17 mouse cellular contexts compared by ENCODE assay signal in genomic region chr19:26734704-26735109, GRCm38 (mm10).
A peak's percentile ranks its signal among the peaks of the same experiment; 100 is the strongest.
DNase-seq lines count a peak whose midpoint lies in the region; ATAC-seq and TF ChIP-seq lines count a peak whose summit lies in the region.
"Had no signal": no experiment of that assay in that cellular context is flagged by ENCODE, and none has a peak within 500 bp of the region (broad histone marks: within the 10 kb centered on the region; RNA-seq: fewer than 3 reads in every experiment).

No protein-coding gene starts in this region.

- H3K27me3 ChIP-seq in neural tube, embryonic 11.5 days (ENCODE audit: control insufficient read depth, insufficient read depth, low read length) = no peaks in the 10 kb centered on the region
- H3K27me3 ChIP-seq in hindbrain, embryonic 14.5 days (ENCODE audit: control insufficient read depth, insufficient read depth, low read length) = no peaks in the 10 kb centered on the region
- no peaks in the 10 kb centered on the region for H3K27me3 ChIP-seq in midbrain, embryonic 15.5 days (replicated peaks)
- H3K27me3 ChIP-seq: embryonic facial prominence, embryonic 15.5 days; kidney, embryonic 15.5 days had no signal

- TF ChIP-seq POLR2A in lung, adult 2 months (IDR thresholded peaks at IDR 0.05; ENCODE audit: borderline replicate concordance, extremely low read depth, low read depth, low read length) = no peak

- no peak overlapping the region for H3K9ac ChIP-seq in neural tube, embryonic 11.5 days (ENCODE audit: low read length)
- no peak overlapping the region for H3K9ac ChIP-seq in hindbrain, embryonic 14.5 days
- H3K9ac ChIP-seq in midbrain, embryonic 15.5 days = no peak overlapping the region
- H3K9ac ChIP-seq: embryonic facial prominence, embryonic 15.5 days; kidney, embryonic 15.5 days had no signal

- H3K9me3 ChIP-seq in neural tube, embryonic 11.5 days (ENCODE audit: control insufficient read depth, low read length) = no peaks in the 10 kb centered on the region
- H3K9me3 ChIP-seq in hindbrain, embryonic 14.5 days (ENCODE audit: control insufficient read depth, low read length) = no peaks in the 10 kb centered on the region
- no peaks in the 10 kb centered on the region for H3K9me3 ChIP-seq in midbrain, embryonic 15.5 days
- H3K9me3 ChIP-seq: embryonic facial prominence, embryonic 15.5 days; kidney, embryonic 15.5 days had no signal

- 66% methylated on average over 10 of the region's 10 CpGs for WGBS in neural tube, embryonic 11.5 days
- 48% methylated on average over 10 of the region's 10 CpGs for WGBS in hindbrain, embryonic 14.5 days
- 66% methylated on average over 10 of the region's 10 CpGs for WGBS in midbrain, embryonic 15.5 days
- 74% methylated on average over 10 of the region's 10 CpGs for WGBS in lung, adult 2 months

- no peak overlapping the region for H3K27ac ChIP-seq in neural tube, embryonic 11.5 days (ENCODE audit: low read depth, low read length)
- H3K27ac ChIP-seq in hindbrain, embryonic 14.5 days = peak overlapping the region; percentile 20; the same call in 1 of the 2 replicates
- peak overlapping the region; percentile 53 for H3K27ac ChIP-seq in midbrain, embryonic 15.5 days

- H3K4me3 ChIP-seq in neural tube, embryonic 11.5 days (ENCODE audit: low read depth, low read length) = no peak overlapping the region
- no peak overlapping the region for H3K4me3 ChIP-seq in hindbrain, embryonic 14.5 days (replicated peaks; ENCODE audit: low read length)
- no peak overlapping the region for H3K4me3 ChIP-seq in midbrain, embryonic 15.5 days
- H3K4me3 ChIP-seq in lung, adult 2 months (replicated peaks; ENCODE audit: extremely low read depth, low read depth, low read length) = no peak overlapping the region
- H3K4me3 ChIP-seq: embryonic facial prominence, embryonic 15.5 days; kidney, embryonic 15.5 days had no signal

- H3K4me2 ChIP-seq in neural tube, embryonic 11.5 days (ENCODE audit: low read depth) = no peak overlapping the region
- H3K4me2 ChIP-seq in hindbrain, embryonic 14.5 days (replicated peaks) = 0 out of 2 replicates have a peak overlapping the region, but pooled peaks have one; percentile 2
- no peak overlapping the region for H3K4me2 ChIP-seq in midbrain, embryonic 15.5 days
- H3K4me2 ChIP-seq: embryonic facial prominence, embryonic 15.5 days; kidney, embryonic 15.5 days had no signal

- DNase-seq in neural tube, embryonic 11.5 days (ENCODE audit: low spot score) = peak; percentile 17
- DNase-seq in neural tube, embryonic 10.5 days (ENCODE audit: extremely low spot score, low spot score) = no peak
- DNase-seq in hindbrain, embryonic 14.5 days (ENCODE audit: low spot score) = no peak
- no peak for DNase-seq in lung, postnatal 36 days
- DNase-seq in lung, adult 2 months = no peak
- no peak for DNase-seq in ovary, postnatal 36 days (ENCODE audit: low spot score)
- DNase-seq: cerebellum, postnatal 10 days; gastrocnemius, postnatal 14 days; heart, postnatal 10 days; layer of hippocampus, postnatal 36 days; lung, adult 18-20 months; lung, postnatal 4 days; right cerebral cortex, adult 18-20 months; spleen, adult 18-20 months had no signal

- no peaks in the 10 kb centered on the region for H3K36me3 ChIP-seq in neural tube, embryonic 11.5 days (ENCODE audit: control insufficient read depth, insufficient read depth, low read length)
- H3K36me3 ChIP-seq in hindbrain, embryonic 14.5 days (replicated peaks; ENCODE audit: control insufficient read depth, insufficient read depth) = no peaks in the 10 kb centered on the region
- no peaks in the 10 kb centered on the region for H3K36me3 ChIP-seq in midbrain, embryonic 15.5 days (replicated peaks)
- H3K36me3 ChIP-seq: embryonic facial prominence, embryonic 15.5 days; kidney, embryonic 15.5 days had no signal

- ATAC-seq in neural tube, embryonic 11.5 days (ENCODE audit: insufficient read depth, low FRiP score, low TSS enrichment) = 0 out of 2 replicates have a peak, but pooled peaks have one; percentile 60
- peak; percentile 51 for ATAC-seq in hindbrain, embryonic 14.5 days (ENCODE audit: low FRiP score)
- peak; percentile 41 for ATAC-seq in midbrain, embryonic 15.5 days (replicated peaks)

- no peak for TF ChIP-seq CTCF in lung, adult 2 months (IDR thresholded peaks at IDR 0.05; ENCODE audit: insufficient read depth, low read length)

- H3K4me1 ChIP-seq in neural tube, embryonic 11.5 days (ENCODE audit: control insufficient read depth, insufficient read depth, low read length) = 0 out of 2 replicates have a peak, but pooled peaks cover 5% of the 10 kb centered on the region
- 0 out of 2 replicates have a peak, but pooled peaks cover 8% of the 10 kb centered on the region for H3K4me1 ChIP-seq in hindbrain, embryonic 14.5 days (replicated peaks; ENCODE audit: control insufficient read depth, insufficient read depth, low read length)
- peaks cover 16% of the 10 kb centered on the region for H3K4me1 ChIP-seq in midbrain, embryonic 15.5 days
- peaks cover 6% of the 10 kb centered on the region for H3K4me1 ChIP-seq in lung, adult 2 months (ENCODE audit: control insufficient read depth, insufficient read depth, low read length)
